Mouse (Mus musculus): ENCODE measurements around the gene B3gat1.

Gene B3gat1

DNA sequence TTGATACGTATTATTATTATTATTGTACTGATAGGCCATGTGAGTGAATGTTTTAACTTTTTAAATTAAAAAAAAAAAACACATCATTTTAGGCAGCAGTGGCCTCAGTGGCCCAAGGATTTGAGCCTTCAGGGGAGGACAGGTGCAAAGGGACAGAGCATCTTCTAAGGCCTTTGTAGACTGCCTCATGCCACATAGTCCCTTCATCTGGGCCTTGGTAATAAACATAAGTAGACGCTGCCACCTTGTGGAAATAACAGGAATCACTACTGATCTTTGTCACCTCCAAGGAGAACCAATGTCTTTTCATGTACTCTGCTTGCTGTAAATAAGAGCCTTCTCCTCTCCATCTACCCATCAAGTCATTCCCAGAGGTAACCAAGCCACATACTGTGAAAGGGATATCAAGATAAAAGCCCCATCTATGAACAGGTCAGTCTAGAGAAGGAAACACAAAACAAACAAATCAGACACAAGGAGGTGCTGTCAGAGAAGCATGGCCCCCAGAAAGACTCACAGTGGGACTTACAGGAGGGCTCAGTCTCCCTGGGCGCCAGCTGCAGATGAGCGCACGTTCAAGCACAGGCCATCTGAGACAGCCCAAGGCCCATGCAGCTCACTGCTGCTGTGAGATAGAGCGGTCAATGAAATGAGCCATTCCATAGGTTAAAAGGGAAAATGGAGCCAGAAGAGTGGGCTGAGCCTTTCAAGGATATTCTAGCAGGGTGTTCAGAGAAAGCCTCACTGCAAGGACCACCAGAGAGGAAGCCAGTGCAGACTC, 42.8 kb downstream of the B3gat1 start:
- no peak for DNase-seq (ENCODE audit: low spot score)

DNA sequence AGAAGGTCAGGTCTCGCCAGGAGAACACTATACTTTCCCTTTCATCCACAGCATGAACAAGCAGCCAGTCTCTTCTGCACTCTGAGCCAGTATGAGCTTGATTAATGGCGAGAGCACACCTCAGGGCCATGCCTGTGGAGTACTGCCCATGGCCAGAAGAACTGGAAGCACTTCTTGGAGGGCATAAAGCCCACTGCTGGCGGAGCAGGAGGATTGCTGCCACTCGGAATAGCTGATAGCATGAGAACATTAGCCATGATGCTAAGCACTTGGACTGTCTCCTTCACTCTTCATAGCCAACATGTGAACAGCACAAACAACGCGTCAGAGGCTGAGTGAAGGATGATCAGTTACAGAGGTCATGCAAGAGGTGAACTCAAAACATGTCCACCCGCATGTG, 44.9 kb downstream of the B3gat1 start:
- no peak for DNase-seq (ENCODE audit: low spot score)

DNA sequence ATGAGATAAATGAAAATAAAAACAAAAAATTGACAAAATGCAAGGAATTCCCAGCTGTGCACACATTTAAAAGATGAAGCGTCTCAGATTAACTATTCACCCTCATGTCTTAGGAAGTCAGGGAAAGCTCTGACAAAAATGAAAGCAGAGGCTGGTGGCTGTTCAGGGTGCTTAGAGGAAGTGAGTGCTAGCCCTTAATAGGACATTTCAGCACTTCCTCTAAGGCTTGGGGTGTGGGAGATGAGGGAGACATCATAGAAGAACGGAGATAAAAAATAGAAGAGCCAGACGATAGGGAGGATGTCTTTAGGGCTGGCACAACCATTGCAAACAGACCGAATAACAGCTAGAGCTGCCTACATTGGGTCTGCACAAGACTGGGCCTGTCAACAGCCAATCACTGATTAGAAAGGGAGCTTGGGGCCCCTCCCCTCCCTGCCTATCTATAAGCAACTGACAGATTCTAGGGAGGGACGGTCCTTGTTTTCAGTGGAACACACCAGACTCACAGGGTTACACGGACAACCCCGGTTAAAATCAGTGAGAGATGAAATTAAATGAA, 50.0 kb downstream of the B3gat1 start:
- no peak for DNase-seq (ENCODE audit: low spot score)

- DNase-seq (ENCODE audit: low spot score), result no peak
Observed at GRCm38 (mm10) chr9:26792829-26793228, 59.3 kb downstream of the B3gat1 start.

DNA sequence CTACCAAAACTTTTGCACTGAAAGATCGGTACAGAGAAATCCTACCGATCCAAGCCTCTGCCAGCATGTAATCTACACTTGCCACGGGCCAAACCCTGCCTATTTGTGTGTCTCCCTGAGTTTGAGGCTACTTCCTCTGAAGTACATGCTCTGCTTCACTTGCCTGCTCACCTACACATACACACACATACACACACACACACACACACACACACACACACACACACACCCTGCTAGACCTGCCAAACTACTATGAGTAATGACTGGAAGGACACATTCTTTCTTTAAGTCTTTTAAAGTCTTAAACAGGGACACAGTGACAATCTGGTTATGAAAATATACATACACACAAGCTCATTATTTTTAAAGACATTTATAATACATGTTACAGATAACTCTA, 64.7 kb downstream of the B3gat1 start:
- DNase-seq (ENCODE audit: low spot score), result no peak

DNA sequence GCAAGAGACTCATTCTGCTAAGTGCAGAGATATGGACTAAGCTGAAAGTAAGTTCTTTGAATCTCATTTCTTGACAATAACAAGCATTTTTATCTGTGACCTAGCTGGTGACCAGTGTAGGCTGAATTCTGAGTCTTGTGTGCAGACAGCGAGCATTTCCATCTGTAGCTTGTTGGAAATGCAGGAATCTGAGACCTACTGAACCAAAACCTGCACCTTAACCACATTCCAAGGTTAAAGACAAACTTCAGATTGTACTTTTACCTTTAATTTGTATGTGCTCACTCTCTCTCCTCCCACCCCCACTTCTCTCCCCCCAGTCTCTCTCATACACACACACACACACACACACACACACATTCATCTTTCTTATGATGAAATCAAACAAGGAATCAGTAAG, 65.2 kb downstream of the B3gat1 start:
- DNase-seq (ENCODE audit: low spot score), result no peak

GRCm38 (mm10) chr9:26800357-26800756, 66.8 kb downstream of the B3gat1 start:
- no peak for DNase-seq (ENCODE audit: low spot score)

GRCm38 (mm10) chr9:26804321-26804720, 70.8 kb downstream of the B3gat1 start:
- DNase-seq (ENCODE audit: low spot score), result no peak

DNA sequence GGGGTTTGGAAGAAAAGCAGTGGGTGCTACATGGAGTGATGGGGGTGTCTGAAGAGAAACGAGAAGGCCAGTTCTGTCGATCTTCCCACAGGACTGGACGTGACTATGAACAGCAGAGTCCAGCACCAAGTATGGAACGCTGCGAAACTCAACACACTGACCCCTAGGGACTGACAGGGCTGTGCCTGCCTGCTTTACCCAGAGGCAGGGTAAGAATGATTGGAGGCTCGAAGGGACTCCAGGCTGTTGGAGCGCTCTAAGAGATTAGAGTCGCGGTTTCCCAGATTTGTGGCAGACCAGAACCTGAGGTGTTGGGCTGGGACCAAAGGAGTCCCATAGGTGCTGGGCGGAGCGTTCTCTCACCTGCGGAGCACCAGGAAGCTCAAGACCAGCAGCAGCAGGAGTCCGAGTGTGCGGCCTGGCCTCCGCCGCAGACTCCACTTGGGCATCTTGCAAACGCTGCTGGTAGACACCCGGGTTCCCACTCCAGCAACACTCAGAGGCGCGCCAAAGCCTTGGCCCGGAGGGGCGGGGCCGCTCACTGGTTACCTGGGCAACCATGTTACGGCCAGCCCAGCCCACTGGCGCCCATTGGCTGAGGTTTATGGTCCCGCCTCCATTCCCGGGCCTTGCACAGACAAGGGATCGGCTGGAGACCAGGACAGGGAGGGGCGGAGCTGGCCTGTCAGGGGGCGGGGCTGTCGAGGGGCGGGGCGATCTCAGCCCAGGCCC, 72.6 kb downstream of the B3gat1 start, which contains the start of gene Glb1l2:
Glb1l2 (minus strand) TSS at position 534 of the 732 bp plus-strand sequence.
- DNase-seq (ENCODE audit: low spot score), result no peak

GRCm38 (mm10) chr9:26808735-26809134, 75.2 kb downstream of the B3gat1 start:
- no peak for DNase-seq (ENCODE audit: low spot score)
